Mouse (Mus musculus): ENCODE results near the gene 1700056E22Rik. TPM values are rescaled to one million over a fixed set of nuclear protein-coding genes. Genes with fewer than 3 reads are reported as not detected.

1700056E22Rik gene
- polyA plus RNA-seq, 1 experiment from 2014 or later = 0.50 TPM

DNA sequence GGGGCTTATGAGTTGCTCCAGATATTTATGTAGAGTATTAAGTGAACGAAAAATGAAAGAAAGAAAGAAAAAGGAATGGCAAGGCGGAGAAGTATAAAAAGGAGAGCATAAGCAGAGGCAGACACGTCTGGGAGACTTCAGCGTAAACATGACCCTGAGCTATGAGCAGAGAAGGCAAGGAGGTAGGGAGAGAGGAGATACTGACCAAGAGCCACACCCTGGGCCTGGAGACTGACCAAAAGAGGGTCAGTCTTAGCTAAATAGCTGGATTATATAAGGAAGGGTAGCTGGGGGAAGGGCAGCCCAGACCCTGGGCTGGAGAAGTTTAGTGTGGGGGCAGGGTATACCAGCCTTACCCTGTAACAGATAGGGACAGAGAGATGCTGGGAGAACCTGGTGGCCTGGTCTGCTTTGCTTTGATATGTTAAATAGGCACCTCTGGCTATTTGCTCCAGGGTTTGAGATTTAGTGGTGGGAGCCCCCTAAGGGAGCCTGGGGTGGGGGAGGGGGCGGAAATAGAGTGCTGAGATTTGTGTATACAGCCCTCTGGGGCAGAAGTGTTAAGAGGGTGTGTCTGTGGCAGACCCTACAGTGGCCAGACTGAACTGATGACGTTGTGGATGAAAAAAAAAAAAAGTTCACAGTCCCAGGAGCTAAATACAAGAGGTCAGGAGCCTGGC is 14.9 kb downstream of the 1700056E22Rik start:
- no peaks in the 10 kb centered on the region for H3K9me3 ChIP-seq (replicated peaks; ENCODE audit: control insufficient read depth, low read length)
- H3K27ac ChIP-seq (ENCODE audit: low read length) = no peak overlapping the region
- peaks cover 2% of the 10 kb centered on the region for H3K4me1 ChIP-seq (ENCODE audit: control insufficient read depth, low read depth, low read length)
- no peak for ATAC-seq (ENCODE audit: low read depth)
- 51% methylated on average over 6 of the region's 6 CpGs for WGBS (ENCODE audit: insufficient replicate concordance)
- H3K27me3 ChIP-seq (ENCODE audit: control insufficient read depth, insufficient read depth, low read depth, low read length) = no peaks in the 10 kb centered on the region
- H3K4me3 ChIP-seq (ENCODE audit: low read depth, low read length) = no peak overlapping the region
- H3K9ac ChIP-seq (ENCODE audit: low read depth, low read length) = no peak overlapping the region
- no peak overlapping the region for H3K4me2 ChIP-seq (ENCODE audit: low read depth, low read length)
- no peaks in the 10 kb centered on the region for H3K36me3 ChIP-seq (ENCODE audit: control insufficient read depth, insufficient read depth)

DNA sequence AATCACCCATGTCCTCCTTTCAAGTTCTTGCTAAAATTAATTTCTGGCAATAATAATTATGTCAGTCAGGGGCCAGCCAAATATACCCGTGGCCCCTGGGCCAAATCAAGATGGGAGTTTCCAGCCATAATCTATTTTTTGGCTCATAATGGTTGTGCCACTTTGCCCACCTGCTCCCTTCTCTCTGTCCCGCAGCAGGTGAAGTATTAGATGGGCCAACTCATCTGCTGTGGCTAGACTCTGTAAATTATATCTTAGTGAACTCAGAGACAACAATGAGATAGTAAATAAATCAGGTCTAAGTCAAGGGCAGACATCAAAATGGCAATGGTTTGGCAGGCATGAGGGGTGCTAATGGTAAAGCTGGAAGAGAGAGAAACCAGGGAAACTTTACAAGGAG is 16.5 kb downstream of the 1700056E22Rik start:
- Histone ChIP-seq H3K36me3 (ENCODE audit: control insufficient read depth, insufficient read depth) (no peaks in the 10 kb centered on the region), H3K9ac (ENCODE audit: low read depth, low read length) (no peak overlapping the region), H3K4me1 (ENCODE audit: control insufficient read depth, low read depth, low read length) (peaks cover 2% of the 10 kb centered on the region), H3K4me3 (ENCODE audit: low read depth, low read length) (no peak overlapping the region), H3K4me2 (ENCODE audit: low read depth, low read length) (no peak overlapping the region), H3K27me3 (ENCODE audit: control insufficient read depth, insufficient read depth, low read depth, low read length) (no peaks in the 10 kb centered on the region), H3K27ac (ENCODE audit: low read length) (no peak overlapping the region), H3K9me3 (replicated peaks; ENCODE audit: control insufficient read depth, low read length) (no peaks in the 10 kb centered on the region)
- ATAC-seq (ENCODE audit: low read depth) = no peak
- WGBS (ENCODE audit: insufficient replicate concordance) = 59% methylated on average over 2 of the region's 2 CpGs

- no peak overlapping the region for H3K4me2 ChIP-seq (ENCODE audit: low read depth, low read length)
- H3K4me3 ChIP-seq (ENCODE audit: low read depth, low read length) = no peak overlapping the region
- WGBS (ENCODE audit: insufficient replicate concordance) = 42% methylated on average over 10 of the region's 10 CpGs
- H3K27me3 ChIP-seq (ENCODE audit: control insufficient read depth, insufficient read depth, low read depth, low read length) = no peaks in the 10 kb centered on the region
- peaks cover 2% of the 10 kb centered on the region for H3K4me1 ChIP-seq (ENCODE audit: control insufficient read depth, low read depth, low read length)
- no peaks in the 10 kb centered on the region for H3K36me3 ChIP-seq (ENCODE audit: control insufficient read depth, insufficient read depth)
- H3K9ac ChIP-seq (ENCODE audit: low read depth, low read length) = no peak overlapping the region
- no peak for ATAC-seq (ENCODE audit: low read depth)
- H3K27ac ChIP-seq (ENCODE audit: low read length) = no peak overlapping the region
- H3K9me3 ChIP-seq (replicated peaks; ENCODE audit: control insufficient read depth, low read length) = no peaks in the 10 kb centered on the region
Measured at GRCm38 (mm10) chr1:184015995-184016730, 17.9 kb downstream of the 1700056E22Rik start.

DNA sequence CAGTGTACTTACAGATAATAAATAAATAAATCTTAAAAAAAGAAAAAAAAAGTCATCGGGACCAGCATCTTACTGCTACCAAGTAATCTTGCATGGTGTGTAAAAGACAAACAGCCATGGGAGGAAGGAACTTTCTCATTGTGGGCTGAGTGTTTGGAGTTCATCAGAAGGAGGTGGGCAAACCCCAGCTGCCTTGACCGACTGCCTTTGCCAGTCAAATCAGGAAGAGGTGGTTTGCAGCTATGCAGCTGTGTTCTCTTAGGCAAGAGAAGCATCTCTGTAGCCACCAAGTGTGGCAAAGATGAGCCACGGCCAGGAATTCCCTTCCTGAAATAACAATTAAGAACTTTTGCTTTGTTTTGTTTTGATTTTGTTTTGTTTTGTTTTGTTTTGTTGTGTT is 20.0 kb downstream of the 1700056E22Rik start:
- H3K4me3 ChIP-seq (ENCODE audit: low read depth, low read length) = no peak overlapping the region
- H3K4me1 ChIP-seq (ENCODE audit: control insufficient read depth, low read depth, low read length) = peaks cover 2% of the 10 kb centered on the region
- 29% methylated on average over 3 of the region's 3 CpGs for WGBS (ENCODE audit: insufficient replicate concordance)
- H3K27me3 ChIP-seq (ENCODE audit: control insufficient read depth, insufficient read depth, low read depth, low read length) = no peaks in the 10 kb centered on the region
- no peaks in the 10 kb centered on the region for H3K9me3 ChIP-seq (replicated peaks; ENCODE audit: control insufficient read depth, low read length)
- no peak overlapping the region for H3K9ac ChIP-seq (ENCODE audit: low read depth, low read length)
- no peak for ATAC-seq (ENCODE audit: low read depth)
- H3K36me3 ChIP-seq (ENCODE audit: control insufficient read depth, insufficient read depth) = no peaks in the 10 kb centered on the region
- H3K27ac ChIP-seq (ENCODE audit: low read length) = no peak overlapping the region
- H3K4me2 ChIP-seq (ENCODE audit: low read depth, low read length) = no peak overlapping the region

- H3K4me1 ChIP-seq (ENCODE audit: control insufficient read depth, low read depth, low read length) = peaks cover 2% of the 10 kb centered on the region
- 71% methylated on average over 4 of the region's 4 CpGs for WGBS (ENCODE audit: insufficient replicate concordance)
- ATAC-seq (ENCODE audit: low read depth) = no peak
Measured at GRCm38 (mm10) chr1:184013106-184013505, 21.0 kb downstream of the 1700056E22Rik start, which contains the start of gene Dusp10. Gene Dusp10, plus strand, starts transcription at chr1:184013302.

DNA sequence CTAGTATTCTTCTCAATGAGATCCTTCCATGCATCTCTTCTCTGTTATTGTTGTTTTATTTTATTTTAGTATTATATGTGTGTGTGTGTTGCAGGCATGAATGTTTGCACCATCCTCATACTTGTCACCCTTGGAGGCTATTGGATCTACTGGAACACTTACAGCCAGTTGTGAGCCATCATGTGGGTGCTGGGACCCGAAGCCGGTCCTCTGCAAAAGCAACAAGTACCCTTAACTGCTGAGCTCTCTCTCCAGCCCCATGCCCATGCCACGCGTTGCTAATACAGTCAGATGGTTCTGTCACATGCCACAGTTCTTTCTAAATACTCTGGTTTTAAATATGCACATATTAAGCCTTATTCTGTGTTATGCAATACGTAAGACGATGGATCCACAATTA is 22.8 kb downstream of the 1700056E22Rik start:
- no peak overlapping the region for H3K9ac ChIP-seq (ENCODE audit: low read depth, low read length)
- no peaks in the 10 kb centered on the region for H3K9me3 ChIP-seq (replicated peaks; ENCODE audit: control insufficient read depth, low read length)
- no peaks in the 10 kb centered on the region for H3K27me3 ChIP-seq (ENCODE audit: control insufficient read depth, insufficient read depth, low read depth, low read length)
- 78% methylated on average over 6 of the region's 6 CpGs for WGBS (ENCODE audit: insufficient replicate concordance)
- H3K27ac ChIP-seq (ENCODE audit: low read length) = no peak overlapping the region
- H3K4me1 ChIP-seq (ENCODE audit: control insufficient read depth, low read depth, low read length) = no peaks in the 10 kb centered on the region; the same call in 1 of the 2 replicates
- no peak overlapping the region for H3K4me2 ChIP-seq (ENCODE audit: low read depth, low read length)
- no peaks in the 10 kb centered on the region for H3K36me3 ChIP-seq (ENCODE audit: control insufficient read depth, insufficient read depth)
- no peak for ATAC-seq (ENCODE audit: low read depth)
- H3K4me3 ChIP-seq (ENCODE audit: low read depth, low read length) = no peak overlapping the region

More at GRCm38 (mm10) chr1:184013106-184013505, 21.0 kb downstream of the 1700056E22Rik start, which contains the start of gene Dusp10:
- H3K36me3 ChIP-seq (ENCODE audit: control insufficient read depth, insufficient read depth) = no peaks in the 10 kb centered on the region
- no peaks in the 10 kb centered on the region for H3K27me3 ChIP-seq (ENCODE audit: control insufficient read depth, insufficient read depth, low read depth, low read length)
- no peaks in the 10 kb centered on the region for H3K9me3 ChIP-seq (replicated peaks; ENCODE audit: control insufficient read depth, low read length)
- H3K9ac ChIP-seq (ENCODE audit: low read depth, low read length) = no peak within 1 kb of the TSS
- H3K4me3 ChIP-seq (ENCODE audit: low read depth, low read length) = no peak within 1 kb of the TSS
- H3K4me2 ChIP-seq (ENCODE audit: low read depth, low read length) = no peak within 1 kb of the TSS
- no peak within 1 kb of the TSS for H3K27ac ChIP-seq (ENCODE audit: low read length)

GRCm38 (mm10) chr1:184006086-184006485 is 28.0 kb downstream of the 1700056E22Rik start:
- H3K27ac ChIP-seq (ENCODE audit: low read length) = no peak overlapping the region
- H3K9me3 ChIP-seq (replicated peaks; ENCODE audit: control insufficient read depth, low read length) = no peaks in the 10 kb centered on the region
- no peaks in the 10 kb centered on the region for H3K4me1 ChIP-seq (ENCODE audit: control insufficient read depth, low read depth, low read length)
- H3K27me3 ChIP-seq (ENCODE audit: control insufficient read depth, insufficient read depth, low read depth, low read length) = no peaks in the 10 kb centered on the region
- no peak for ATAC-seq (ENCODE audit: low read depth)
- H3K4me2 ChIP-seq (ENCODE audit: low read depth, low read length) = no peak overlapping the region
- H3K36me3 ChIP-seq (ENCODE audit: control insufficient read depth, insufficient read depth) = no peaks in the 10 kb centered on the region
- no peak overlapping the region for H3K9ac ChIP-seq (ENCODE audit: low read depth, low read length)
- H3K4me3 ChIP-seq (ENCODE audit: low read depth, low read length) = no peak overlapping the region

GRCm38 (mm10) chr1:184005315-184006058 is 28.6 kb downstream of the 1700056E22Rik start:
- no peaks in the 10 kb centered on the region for H3K4me1 ChIP-seq (ENCODE audit: control insufficient read depth, low read depth, low read length)
- no peaks in the 10 kb centered on the region for H3K36me3 ChIP-seq (ENCODE audit: control insufficient read depth, insufficient read depth)
- 17% methylated on average over 6 of the region's 6 CpGs for WGBS (ENCODE audit: insufficient replicate concordance)
- no peaks in the 10 kb centered on the region for H3K27me3 ChIP-seq (ENCODE audit: control insufficient read depth, insufficient read depth, low read depth, low read length)
- no peak overlapping the region for H3K4me2 ChIP-seq (ENCODE audit: low read depth, low read length)
- ATAC-seq (ENCODE audit: low read depth) = no peak
- H3K9me3 ChIP-seq (replicated peaks; ENCODE audit: control insufficient read depth, low read length) = no peaks in the 10 kb centered on the region
- no peak overlapping the region for H3K4me3 ChIP-seq (ENCODE audit: low read depth, low read length)
- H3K9ac ChIP-seq (ENCODE audit: low read depth, low read length) = no peak overlapping the region
- no peak overlapping the region for H3K27ac ChIP-seq (ENCODE audit: low read length)

- Histone ChIP-seq H3K4me3 (ENCODE audit: low read depth, low read length) (no peak overlapping the region), H3K27me3 (ENCODE audit: control insufficient read depth, insufficient read depth, low read depth, low read length) (no peaks in the 10 kb centered on the region), H3K4me2 (ENCODE audit: low read depth, low read length) (no peak overlapping the region), H3K36me3 (ENCODE audit: control insufficient read depth, insufficient read depth) (no peaks in the 10 kb centered on the region), H3K9me3 (replicated peaks; ENCODE audit: control insufficient read depth, low read length) (no peaks in the 10 kb centered on the region), H3K9ac (ENCODE audit: low read depth, low read length) (no peak overlapping the region), H3K4me1 (ENCODE audit: control insufficient read depth, low read depth, low read length) (no peaks in the 10 kb centered on the region), H3K27ac (ENCODE audit: low read length) (no peak overlapping the region)
- no peak for ATAC-seq (ENCODE audit: low read depth)
- 45% methylated on average over 2 of the region's 2 CpGs for WGBS (ENCODE audit: insufficient replicate concordance)
Measured at GRCm38 (mm10) chr1:184004311-184004710, 29.8 kb downstream of the 1700056E22Rik start.

Measured in liver, embryonic 16.5 days (tissue).